Mouse (Mus musculus): ENCODE data around the gene Rpl13a.

GRCm38 (mm10) chr7:45081016-45081415 is 47.5 kb downstream of the Rpl13a start:
- TF ChIP-seq CTCF (IDR thresholded peaks at IDR 0.05; ENCODE audit: borderline replicate concordance, extremely low read depth, insufficient read depth, insufficient read length) (no peak), POLR2A (IDR thresholded peaks at IDR 0.05; ENCODE audit: borderline replicate concordance, extremely low read depth, insufficient read depth, insufficient read length, poor library complexity, severe bottlenecking) (no peak)
